Mouse (Mus musculus) embryonic facial prominence, embryonic 14.5 days (tissue): ENCODE results near the gene Prss48. TPM values are rescaled to one million over a fixed set of nuclear protein-coding genes. Genes with fewer than 3 reads are reported as not detected.

ENCODE experiments used
- ATAC-seq: fragments of 200-750 bp; cut with Nextera tagmentation; 2 replicates; pipeline ENCODE4 v1.8.0; 2017; ENCODE audit warnings: low read depth, moderate number of reproducible peaks, moderate TSS enrichment
- DNase-seq: peaks from one replicate; pipeline ENCODE4 v3.0.0-alpha.2; 2015; ENCODE audit warnings: low spot score
- H3K27ac ChIP-seq: fragments of 300-500 bp; sonication (generic); replicated peaks from 2 replicates; pipeline ENCODE4 v1.5.1; 2014; ENCODE audit warnings: low read depth, mild to moderate bottlenecking, low read length, moderate library complexity
- H3K27me3 ChIP-seq: fragments of 300-500 bp; sonication (generic); replicated peaks from 2 replicates; pipeline ENCODE4 v1.6.1; 2014; ENCODE audit warnings: low read length; ENCODE audit not compliant: control insufficient read depth, insufficient read depth
- H3K36me3 ChIP-seq: fragments of 300-500 bp; sonication (generic); 2 replicates; pipeline ENCODE4 v1.6.1; 2014; ENCODE audit warnings: low read length, mixed read lengths; ENCODE audit not compliant: control insufficient read depth, insufficient read depth
- H3K4me1 ChIP-seq: fragments of 300-500 bp; sonication (generic); 2 replicates; pipeline ENCODE4 v1.6.1; 2014; ENCODE audit warnings: antibody characterized with exemption, low read length; ENCODE audit not compliant: control insufficient read depth, insufficient read depth
- H3K4me2 ChIP-seq: fragments of 300-500 bp; sonication (generic); 2 replicates; pipeline ENCODE4 v1.6.1; 2014; ENCODE audit warnings: low read depth, mild to moderate bottlenecking, low read length, moderate library complexity, mixed read lengths
- H3K4me3 ChIP-seq: fragments of 300-500 bp; sonication (generic); 2 replicates; pipeline ENCODE4 v1.5.1; 2014; ENCODE audit warnings: low read depth, mild to moderate bottlenecking, low read length
- H3K9ac ChIP-seq: fragments of 300-500 bp; sonication (generic); 2 replicates; pipeline ENCODE4 v1.6.1; 2014; ENCODE audit warnings: low read depth, mild to moderate bottlenecking, low read length, moderate library complexity, mixed read lengths
- H3K9me3 ChIP-seq: fragments of 300-500 bp; sonication (generic); 2 replicates; pipeline ENCODE4 v1.6.1; 2016; ENCODE audit warnings: low read length; ENCODE audit not compliant: control insufficient read depth
- WGBS: fragments of 180-500 bp; shearing (Covaris S2); extraction: QIAGEN DNeasy Blood & Tissue Kit; methylation state at CpG from one replicate; pipeline ENCODE4 v1.1.7; 2014; 5-methylcytosine and 5-hydroxymethylcytosine counted together
- polyA plus RNA-seq: library from polyadenylated mRNA; unstranded; fragments of >200 nt; fragmentation: Nextera tagmentation; extraction: Ambion mirVana; gene quantifications from 2 replicates; pipeline ENCODE4 v1.2.1, GENCODE M21; 2014

The Prss48 gene
- polyA plus RNA-seq, 1 experiment from 2014 or later: not detected

DNA sequence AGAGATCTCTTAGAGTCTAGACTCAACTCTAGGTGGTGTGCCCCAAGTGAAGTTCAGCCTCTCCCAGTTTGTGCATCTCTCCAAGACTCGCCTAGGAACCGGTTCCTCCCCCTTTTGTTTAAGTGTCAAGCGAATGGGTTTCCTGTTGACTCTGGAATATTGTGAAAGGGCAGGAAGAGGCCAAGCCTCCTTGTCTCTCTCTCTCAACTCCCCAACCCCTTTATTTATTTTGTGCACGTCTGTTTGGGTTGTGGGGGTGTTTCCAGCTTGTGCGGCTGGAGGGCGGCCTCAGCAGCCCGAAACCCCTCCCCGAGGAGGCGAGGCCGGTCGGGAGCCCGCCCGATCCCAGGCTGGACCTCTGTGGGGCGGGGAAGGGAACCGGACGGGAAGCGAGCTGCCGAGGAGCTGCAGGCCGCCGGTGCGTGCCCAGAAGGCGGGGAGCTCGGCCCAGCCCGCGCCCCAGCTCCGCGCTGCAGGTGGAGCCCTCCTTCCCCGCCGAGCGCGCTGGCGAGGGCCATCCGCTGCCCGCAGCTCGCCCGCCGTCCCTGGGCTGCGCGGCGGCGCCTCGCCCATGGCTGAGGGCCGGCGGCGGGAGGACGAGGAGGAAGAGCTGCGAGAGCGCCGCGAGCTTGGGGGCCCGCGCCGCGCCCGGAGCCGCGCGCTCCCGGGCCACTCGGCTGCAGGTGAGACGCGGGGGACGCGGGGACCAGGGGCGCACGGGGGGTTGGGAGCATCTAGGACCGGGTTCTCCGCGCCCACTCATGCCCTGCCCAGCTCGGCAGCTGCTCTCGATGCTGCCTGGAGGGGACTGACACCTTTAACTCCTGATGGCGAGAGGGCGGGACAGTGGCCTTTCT is 31.3 kb downstream of the Prss48 start, which contains the start of gene Sh3d19:
TSS of gene Sh3d19 (plus strand) at position 368 of the 857 bp plus-strand sequence.
- ATAC-seq: peak; percentile 95
- WGBS: under 1% methylated on average over 20 of the region's 73 CpGs
- Histone ChIP-seq H3K36me3 (no peaks in the 10 kb centered on the region), H3K9ac (peak within 1 kb of the TSS; percentile 90), H3K4me2 (peak within 1 kb of the TSS; percentile 68), H3K4me3 (peak within 1 kb of the TSS; percentile 84), H3K9me3 (no peaks in the 10 kb centered on the region), H3K27me3 (no peaks in the 10 kb centered on the region), H3K27ac (peak within 1 kb of the TSS; percentile 63), H3K4me1 (peaks cover 9% of the 10 kb centered on the region; the same call in 1 of the 2 replicates)
- peak; percentile 93 for DNase-seq

DNA sequence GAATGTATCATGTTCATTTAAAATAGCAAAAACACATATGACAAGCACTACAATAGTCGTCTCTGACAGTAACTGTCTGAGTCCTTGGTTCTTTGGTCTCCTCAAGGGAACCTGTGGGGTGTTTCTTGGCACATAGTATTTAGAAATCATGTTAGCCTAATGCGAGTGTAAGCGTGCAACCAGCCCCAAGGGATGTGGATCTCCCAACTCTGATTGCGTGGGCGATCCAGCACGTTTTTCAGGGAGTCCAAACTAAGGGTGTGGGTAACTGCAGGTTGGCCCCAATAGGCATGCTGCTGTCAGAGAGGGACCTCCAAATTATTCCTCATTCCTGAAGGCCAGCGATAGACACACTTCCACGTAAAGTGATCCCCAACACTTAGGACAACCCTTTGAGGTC is 33.3 kb downstream of the Prss48 start:
- DNase-seq (no peak), ATAC-seq (no peak)
- Histone ChIP-seq H3K4me3 (no peak overlapping the region), H3K27me3 (no peaks in the 10 kb centered on the region), H3K4me1 (peaks cover 9% of the 10 kb centered on the region; the same call in 1 of the 2 replicates), H3K9ac (no peak overlapping the region), H3K27ac (no peak overlapping the region), H3K9me3 (no peaks in the 10 kb centered on the region), H3K36me3 (no peaks in the 10 kb centered on the region), H3K4me2 (no peak overlapping the region)
- 78% methylated on average over 8 of the region's 8 CpGs for WGBS

DNA sequence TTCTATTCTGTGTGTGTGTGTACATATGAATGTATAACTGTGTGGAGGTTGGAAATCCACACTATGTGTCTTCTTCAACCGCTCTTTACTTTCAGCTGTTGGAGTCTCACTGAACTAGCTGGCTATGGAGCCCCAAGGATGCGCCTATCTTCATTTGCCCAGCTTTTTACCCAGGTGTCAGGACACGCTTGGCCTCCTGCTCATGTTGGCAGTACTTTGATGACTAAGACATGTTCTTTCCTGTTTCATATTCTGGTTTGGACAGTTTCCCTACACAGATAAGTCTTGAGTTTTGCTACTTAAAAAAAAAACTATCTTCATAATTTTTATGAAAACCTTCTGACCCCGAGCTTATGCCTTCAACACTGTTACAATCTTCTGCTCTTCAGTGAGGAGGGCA is 36.8 kb downstream of the Prss48 start:
- Histone ChIP-seq H3K9ac (no peak overlapping the region), H3K4me1 (0 out of 2 replicates have a peak, but pooled peaks cover under 1% of the 10 kb centered on the region), H3K4me2 (no peak overlapping the region), H3K4me3 (no peak overlapping the region), H3K36me3 (no peaks in the 10 kb centered on the region), H3K27ac (no peak overlapping the region), H3K9me3 (peaks cover 8% of the 10 kb centered on the region), H3K27me3 (no peaks in the 10 kb centered on the region)
- ATAC-seq (no peak), DNase-seq (no peak)
- WGBS: 76% methylated on average over 4 of the region's 4 CpGs

DNA sequence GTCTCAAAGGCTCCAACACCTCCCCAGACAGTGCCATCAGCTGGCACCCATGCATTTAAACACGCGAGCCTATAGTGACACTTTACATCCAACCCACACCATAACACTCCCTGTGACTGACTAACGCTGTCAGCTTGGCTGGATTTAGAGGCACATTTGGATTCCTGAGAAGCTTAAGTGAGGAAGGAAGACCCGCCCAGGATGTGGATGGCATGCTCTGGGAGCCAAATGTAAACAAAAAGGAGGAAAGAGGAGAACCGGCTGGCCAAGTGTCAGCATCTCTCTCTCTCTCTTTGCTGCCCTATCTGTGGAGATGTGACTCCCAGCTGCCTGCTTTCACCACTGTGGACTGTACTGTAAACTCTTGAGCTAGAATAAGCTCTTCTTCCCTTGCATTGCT is 41.2 kb downstream of the Prss48 start:
- Histone ChIP-seq H3K4me3 (no peak overlapping the region), H3K9ac (no peak overlapping the region), H3K4me2 (no peak overlapping the region), H3K4me1 (no peaks in the 10 kb centered on the region), H3K36me3 (no peaks in the 10 kb centered on the region), H3K9me3 (peaks cover 8% of the 10 kb centered on the region), H3K27ac (no peak overlapping the region), H3K27me3 (no peaks in the 10 kb centered on the region)
- ATAC-seq: 0 out of 2 replicates have a peak, but pooled peaks have one; percentile 12
- DNase-seq: peak; percentile 64
- WGBS: 32% methylated on average over 5 of the region's 5 CpGs

DNA sequence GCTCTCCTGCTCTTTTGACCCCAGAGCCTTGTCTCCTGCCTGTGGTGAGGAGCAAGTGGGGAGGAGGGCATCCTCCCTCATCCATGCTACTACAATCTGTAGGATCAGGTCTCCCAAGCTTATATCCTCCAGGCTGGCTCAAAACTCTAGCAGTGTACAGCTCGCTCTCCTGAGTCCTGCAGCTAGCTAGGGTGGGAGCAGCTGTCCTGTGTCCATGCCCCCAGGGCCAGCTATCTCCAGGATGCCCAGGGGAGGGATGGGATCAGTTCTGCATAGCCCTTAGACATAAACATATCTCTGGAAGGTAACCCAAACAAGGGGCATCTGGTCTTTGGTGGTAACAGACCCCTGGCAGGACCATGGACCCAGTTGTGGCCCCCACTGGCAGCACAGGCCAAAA is 42.6 kb downstream of the Prss48 start:
- Histone ChIP-seq H3K27me3 (no peaks in the 10 kb centered on the region), H3K27ac (no peak overlapping the region), H3K9ac (no peak overlapping the region), H3K4me2 (no peak overlapping the region), H3K4me1 (no peaks in the 10 kb centered on the region), H3K36me3 (no peaks in the 10 kb centered on the region), H3K9me3 (peaks cover 8% of the 10 kb centered on the region), H3K4me3 (no peak overlapping the region)
- 67% methylated on average over 1 of the region's 1 CpGs for WGBS
- ATAC-seq: no peak
- DNase-seq: no peak

DNA sequence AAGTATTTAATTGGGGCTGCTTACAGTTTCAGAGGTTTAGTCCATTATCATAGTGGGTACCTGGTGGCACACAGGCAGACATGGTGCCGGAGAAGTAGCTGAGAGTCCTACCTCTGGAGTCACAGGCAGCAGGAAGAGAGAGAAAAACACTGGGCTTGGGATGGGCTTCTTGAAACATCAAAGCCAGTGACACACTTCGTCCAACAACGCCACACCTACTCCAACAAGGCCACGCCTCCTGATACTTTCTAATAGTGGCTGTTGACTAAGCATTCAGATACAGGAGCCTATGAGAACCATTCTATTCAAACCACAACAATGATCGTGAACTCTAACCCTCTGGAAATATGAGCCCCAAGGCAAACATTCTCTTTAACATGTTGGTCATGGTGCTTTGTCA is 46.6 kb downstream of the Prss48 start:
- H3K9ac ChIP-seq: no peak overlapping the region
- no peak overlapping the region for H3K27ac ChIP-seq
- no peaks in the 10 kb centered on the region for H3K27me3 ChIP-seq
- ATAC-seq (no peak), DNase-seq (no peak)
- H3K4me1 ChIP-seq: no peaks in the 10 kb centered on the region
- H3K4me2 ChIP-seq: no peak overlapping the region
- 86% methylated on average over 5 of the region's 5 CpGs for WGBS
- no peak overlapping the region for H3K4me3 ChIP-seq
- H3K36me3 ChIP-seq: no peaks in the 10 kb centered on the region
- H3K9me3 ChIP-seq: no peaks in the 10 kb centered on the region

DNA sequence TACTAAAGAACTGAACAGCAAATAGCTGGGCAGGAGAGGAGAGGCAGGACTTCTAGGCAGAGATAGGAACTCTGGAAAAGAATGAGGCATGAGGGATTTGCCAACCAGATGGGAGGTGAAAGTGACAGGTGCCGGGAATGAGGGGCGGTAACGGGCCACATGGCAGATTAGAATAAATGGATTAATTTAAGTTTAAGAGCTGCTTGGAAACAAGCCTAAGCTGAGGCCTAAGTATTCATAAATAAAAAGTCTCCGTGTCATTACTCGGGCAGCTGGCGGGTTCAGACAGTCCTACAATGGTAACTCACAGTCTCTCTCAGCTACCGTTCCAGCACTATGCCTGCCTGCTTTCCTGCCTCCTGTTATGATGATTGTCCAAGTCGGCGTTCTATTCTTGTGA is 47.0 kb downstream of the Prss48 start:
- ATAC-seq (no peak), DNase-seq (no peak)
- no peaks in the 10 kb centered on the region for H3K36me3 ChIP-seq

DNA sequence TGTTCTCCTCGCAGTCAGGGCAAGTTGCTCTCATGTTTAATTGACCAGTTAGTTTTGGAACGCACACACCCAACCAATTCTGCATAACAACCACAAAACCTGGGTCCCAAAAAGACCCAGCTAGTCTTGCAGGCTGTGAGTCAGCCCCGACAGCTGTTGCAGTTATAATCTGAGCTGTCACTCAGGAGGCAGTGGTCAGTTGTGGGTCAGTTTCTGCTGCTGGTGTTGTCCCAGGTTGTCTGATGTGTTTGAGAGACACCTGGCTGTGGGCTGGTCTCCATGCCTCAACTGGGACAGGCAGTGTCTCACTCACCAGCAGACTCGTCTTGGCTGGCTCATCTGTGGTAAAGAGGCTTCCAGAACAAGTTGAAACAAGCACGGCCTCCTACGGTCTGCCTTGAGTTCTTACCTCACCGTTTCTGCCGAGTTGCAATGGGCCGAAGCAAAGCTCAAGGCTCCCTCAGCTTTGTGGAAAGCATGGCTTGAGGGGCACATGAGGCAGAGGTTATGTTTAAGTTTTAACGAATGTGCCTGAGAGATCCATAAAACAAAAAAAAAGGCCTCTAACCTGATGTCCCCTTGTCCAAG is 49.5 kb downstream of the Prss48 start:
- H3K27ac ChIP-seq: no peak overlapping the region
- no peaks in the 10 kb centered on the region for H3K36me3 ChIP-seq
- no peaks in the 10 kb centered on the region for H3K4me1 ChIP-seq
- no peak overlapping the region for H3K4me2 ChIP-seq
- no peaks in the 10 kb centered on the region for H3K27me3 ChIP-seq
- WGBS: 75% methylated on average over 10 of the region's 10 CpGs
- 0 out of 2 replicates have a peak, but pooled peaks cover 6% of the 10 kb centered on the region for H3K9me3 ChIP-seq
- no peak overlapping the region for H3K9ac ChIP-seq
- peak; percentile 34 for DNase-seq
- no peak for ATAC-seq
- no peak overlapping the region for H3K4me3 ChIP-seq

More for the DNA sequence above, 47.0 kb downstream of the Prss48 start:
- no peak overlapping the region for H3K27ac ChIP-seq
- no peak overlapping the region for H3K4me3 ChIP-seq
- H3K27me3 ChIP-seq: no peaks in the 10 kb centered on the region
- H3K9ac ChIP-seq: no peak overlapping the region
- no peaks in the 10 kb centered on the region for H3K9me3 ChIP-seq
- 81% methylated on average over 9 of the region's 9 CpGs for WGBS
- no peaks in the 10 kb centered on the region for H3K4me1 ChIP-seq
- H3K4me2 ChIP-seq: no peak overlapping the region
